Mouse (Mus musculus): ENCODE results near the gene H2-D1. TPM values are rescaled to one million over a fixed set of nuclear protein-coding genes. Genes with fewer than 3 reads are reported as not detected.
A peak's percentile ranks its signal among the peaks of the same experiment; 100 is the strongest.

Gene H2-D1
- total RNA-seq, 2 experiments from 2014 or later = 15.7 to 21.2 TPM

GRCm38 (mm10) chr17:35242015-35242941 is 20.3 kb upstream of the H2-D1 start:
- peak overlapping the region; percentile 100 for H3K27ac ChIP-seq
- H3K4me3 ChIP-seq = peak overlapping the region; percentile 95
- TF ChIP-seq CTCF (conservative IDR thresholded peaks at IDR 0.05) = 0 out of 2 replicates have a peak, but pooled peaks have one; percentile 25
- DNase-seq (ENCODE audit: low spot score in 2 of 2) = peak; percentile 61 to 68

DNA sequence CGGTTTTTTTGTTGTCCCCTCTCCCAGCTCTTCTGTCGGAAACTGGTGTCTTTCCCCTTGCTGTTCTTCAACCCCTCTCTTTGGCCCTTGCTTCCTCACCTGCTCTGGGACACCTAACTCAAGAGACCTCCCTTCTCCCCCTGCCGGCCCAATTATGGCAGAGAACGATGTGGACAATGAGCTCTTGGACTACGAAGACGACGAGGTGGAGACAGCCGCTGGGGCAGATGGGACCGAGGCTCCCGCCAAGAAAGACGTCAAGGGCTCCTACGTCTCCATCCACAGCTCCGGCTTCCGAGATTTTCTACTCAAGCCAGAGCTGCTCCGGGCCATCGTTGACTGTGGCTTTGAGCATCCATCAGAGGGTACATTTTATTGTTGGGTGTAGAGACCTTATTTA is 19.4 kb upstream of the H2-D1 start:
- Histone ChIP-seq H3K27ac (peak overlapping the region; percentile 100), H3K4me3 (peak overlapping the region; percentile 95)
- peak in 1 of 2 experiments; percentile 54 for DNase-seq (ENCODE audit: low spot score in 2 of 2)
- TF ChIP-seq CTCF (conservative IDR thresholded peaks at IDR 0.05) = 0 out of 2 replicates have a peak, but pooled peaks have one; percentile 2

- DNase-seq (ENCODE audit: low spot score in 2 of 2) = no peak
- Histone ChIP-seq H3K27ac (no peak overlapping the region), H3K4me3 (no peak overlapping the region)
- TF ChIP-seq CTCF (conservative IDR thresholded peaks at IDR 0.05) = no peak
Observed at GRCm38 (mm10) chr17:35244999-35245398, 17.5 kb upstream of the H2-D1 start.

- no peak for DNase-seq (ENCODE audit: low spot score in 2 of 2)
- H3K27ac ChIP-seq = no peak overlapping the region
- peak; percentile 78 for TF ChIP-seq CTCF (conservative IDR thresholded peaks at IDR 0.05)
- no peak overlapping the region for H3K4me3 ChIP-seq
Observed at GRCm38 (mm10) chr17:35245731-35246623, 16.6 kb upstream of the H2-D1 start.

- Histone ChIP-seq H3K4me3 (no peak overlapping the region), H3K27ac (no peak overlapping the region)
- no peak for DNase-seq (ENCODE audit: low spot score in 2 of 2)
- TF ChIP-seq CTCF (conservative IDR thresholded peaks at IDR 0.05) = no peak
Observed at GRCm38 (mm10) chr17:35247144-35247543, 15.4 kb upstream of the H2-D1 start.

DNA sequence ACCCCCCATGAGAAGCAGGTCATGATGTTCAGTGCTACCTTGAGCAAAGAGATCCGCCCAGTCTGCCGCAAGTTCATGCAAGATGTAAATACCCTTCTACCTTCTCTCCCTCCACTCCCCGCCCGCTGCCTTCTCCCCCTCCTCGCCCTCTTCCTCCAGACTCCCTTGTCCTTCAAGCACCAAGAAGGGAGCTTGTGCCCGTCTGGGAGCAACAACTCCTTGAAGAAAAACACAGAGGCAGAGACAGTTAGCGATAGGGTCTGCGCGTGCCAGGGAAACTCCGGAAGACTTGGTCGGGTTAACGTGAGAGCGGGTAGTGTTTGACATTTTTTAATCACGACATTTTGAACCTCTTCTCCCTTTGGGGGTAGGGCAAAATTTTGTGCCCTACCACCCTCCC is 13.5 kb upstream of the H2-D1 start:
- no peak for TF ChIP-seq CTCF (conservative IDR thresholded peaks at IDR 0.05)

GRCm38 (mm10) chr17:35249451-35250197 is 12.9 kb upstream of the H2-D1 start:
- Histone ChIP-seq H3K4me3 (no peak overlapping the region), H3K27ac (no peak overlapping the region)
- DNase-seq (ENCODE audit: low spot score in 2 of 2) = no peak
- no peak for TF ChIP-seq CTCF (conservative IDR thresholded peaks at IDR 0.05)

More for the DNA sequence above, 13.5 kb upstream of the H2-D1 start:
- H3K27ac ChIP-seq = no peak overlapping the region
- DNase-seq (ENCODE audit: low spot score in 2 of 2) = no peak
- H3K4me3 ChIP-seq = no peak overlapping the region

DNA sequence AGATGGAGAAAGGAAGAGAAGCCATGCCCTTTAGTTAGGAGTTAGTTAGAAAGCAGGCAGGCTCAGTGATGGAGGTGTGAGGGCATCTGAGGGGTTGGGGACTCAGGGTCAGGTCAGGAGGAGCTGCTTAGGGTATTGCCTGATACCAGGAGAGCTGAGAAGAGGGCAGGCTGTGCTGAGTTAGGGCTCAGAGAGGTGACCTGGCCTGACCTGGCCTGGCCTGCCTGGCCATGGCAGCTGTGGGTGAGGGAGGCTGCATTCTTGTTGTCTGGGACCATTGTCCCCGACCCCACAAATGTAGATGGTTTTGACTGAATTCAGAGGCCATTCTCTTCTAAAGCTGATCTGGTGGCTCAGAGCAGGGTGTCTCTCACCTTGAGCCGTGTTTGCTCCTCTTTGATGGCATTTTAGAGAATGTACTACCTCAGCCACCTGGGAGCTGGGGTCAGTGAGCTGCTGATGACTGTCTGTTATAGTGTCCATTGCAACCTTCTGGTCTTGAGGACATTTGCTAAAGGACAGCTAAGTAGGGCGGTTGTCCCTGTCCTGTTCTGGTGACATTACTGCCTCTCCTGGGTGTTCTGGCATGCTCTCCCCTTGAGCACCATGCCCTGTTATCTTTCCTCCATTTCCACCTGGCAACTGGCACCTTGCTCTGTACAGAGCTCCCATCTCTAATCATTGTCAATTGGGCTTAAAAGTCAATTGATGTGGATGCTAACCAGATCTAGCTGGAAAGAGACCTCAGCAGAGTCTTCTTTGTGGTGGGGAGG is 12.0 kb upstream of the H2-D1 start:
- TF ChIP-seq CTCF (conservative IDR thresholded peaks at IDR 0.05) = no peak
- H3K27ac ChIP-seq = no peak overlapping the region
- no peak overlapping the region for H3K4me3 ChIP-seq
- DNase-seq (ENCODE audit: low spot score in 2 of 2) = no peak

DNA sequence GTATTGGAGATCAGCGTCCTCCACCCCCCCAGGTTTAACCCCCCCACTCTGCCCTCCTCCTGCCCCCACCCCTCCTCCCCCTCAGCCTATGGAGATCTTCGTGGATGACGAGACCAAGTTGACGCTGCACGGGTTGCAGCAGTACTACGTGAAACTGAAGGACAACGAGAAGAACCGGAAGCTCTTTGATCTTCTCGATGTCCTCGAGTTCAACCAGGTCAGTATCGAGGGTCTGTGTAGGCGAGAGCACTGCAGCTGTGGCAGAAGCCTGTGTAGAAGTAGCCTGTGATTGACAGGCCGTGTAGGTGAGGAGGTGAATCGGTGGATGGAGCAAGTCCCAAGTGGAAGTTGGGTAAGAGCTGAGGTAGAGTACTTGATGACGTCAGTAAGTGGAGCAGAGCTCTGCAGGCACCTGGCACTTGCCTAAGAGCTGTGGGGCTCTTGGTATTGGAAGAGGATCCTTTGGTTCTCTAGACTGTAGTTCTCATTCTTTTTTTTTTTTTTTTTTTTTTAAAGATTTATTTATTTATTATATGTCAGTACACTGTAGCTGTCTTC is 11.3 kb upstream of the H2-D1 start:
- no peak for TF ChIP-seq CTCF (conservative IDR thresholded peaks at IDR 0.05)
- H3K4me3 ChIP-seq = no peak overlapping the region
- no peak for DNase-seq (ENCODE audit: low spot score in 2 of 2)
- no peak overlapping the region for H3K27ac ChIP-seq

DNA sequence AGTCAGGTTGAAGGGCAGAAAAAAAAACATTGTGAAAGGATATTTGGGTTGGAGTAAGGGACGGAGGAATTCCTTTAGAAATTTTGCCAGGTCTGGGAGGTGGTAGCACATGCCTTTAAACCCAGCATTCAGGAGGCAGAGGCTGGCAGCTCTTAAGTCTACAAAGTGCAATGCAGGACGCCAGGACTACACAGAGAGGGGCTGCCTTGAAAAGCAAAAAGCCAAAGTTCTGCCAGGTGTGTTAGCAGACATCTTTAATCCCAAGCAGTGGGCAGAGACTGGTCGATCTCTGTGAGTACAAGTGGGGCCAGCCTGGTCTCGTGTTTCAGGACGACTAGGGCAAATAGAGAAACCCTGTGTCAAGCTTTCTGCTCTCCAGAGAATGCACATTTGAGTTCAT is 10.5 kb upstream of the H2-D1 start:
- no peak for DNase-seq (ENCODE audit: low spot score in 2 of 2)
- Histone ChIP-seq H3K27ac (no peak overlapping the region), H3K4me3 (no peak overlapping the region)
- TF ChIP-seq CTCF (conservative IDR thresholded peaks at IDR 0.05) = no peak

DNA sequence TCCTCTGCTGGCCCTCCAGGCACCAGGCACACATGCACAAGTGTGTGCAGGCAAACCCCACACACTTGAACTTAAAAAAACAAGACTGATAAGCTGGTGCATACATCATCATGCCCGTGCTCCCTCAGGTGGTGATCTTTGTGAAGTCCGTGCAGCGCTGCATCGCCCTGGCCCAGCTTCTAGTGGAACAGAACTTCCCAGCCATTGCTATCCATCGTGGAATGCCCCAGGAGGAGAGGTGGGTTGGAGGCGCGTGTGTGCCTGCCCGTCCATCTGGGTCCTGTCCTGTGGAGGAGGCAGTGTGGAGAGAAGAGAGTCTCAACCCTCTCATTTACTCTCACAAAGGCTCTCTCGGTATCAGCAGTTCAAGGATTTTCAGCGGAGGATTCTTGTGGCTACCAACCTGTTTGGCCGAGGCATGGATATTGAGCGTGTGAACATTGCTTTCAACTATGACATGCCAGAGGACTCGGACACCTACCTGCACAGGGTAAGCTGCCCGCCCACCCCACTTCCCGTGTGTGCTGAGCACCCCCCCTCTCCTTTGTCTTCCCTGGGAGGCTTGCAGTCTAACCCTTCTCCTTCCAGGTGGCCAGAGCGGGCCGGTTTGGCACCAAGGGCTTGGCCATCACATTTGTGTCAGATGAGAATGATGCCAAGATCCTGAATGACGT is 9.8 kb upstream of the H2-D1 start:
- Histone ChIP-seq H3K27ac (no peak overlapping the region), H3K4me3 (no peak overlapping the region)
- DNase-seq (ENCODE audit: low spot score in 2 of 2) = no peak
- no peak for TF ChIP-seq CTCF (conservative IDR thresholded peaks at IDR 0.05)
